Mouse (Mus musculus): Measurements from ENCODE around the gene Gprin1.

Gene Gprin1

GRCm38 (mm10) chr13:54726131-54726530 lies 23.5 kb downstream of the Gprin1 start:
- DNase-seq (ENCODE audit: low spot score in 2 of 2) = no peak

- DNase-seq (ENCODE audit: low spot score in 2 of 2) = no peak
These were observed 26.5 kb downstream of the Gprin1 start for GRCm38 (mm10) chr13:54723143-54723542.

- peak; percentile 28 to 52 for DNase-seq (ENCODE audit: low spot score in 2 of 2)
These were observed 32.8 kb downstream of the Gprin1 start for GRCm38 (mm10) chr13:54716916-54717315.

- no peak for DNase-seq (ENCODE audit: low spot score in 2 of 2)
These were observed 34.7 kb downstream of the Gprin1 start for GRCm38 (mm10) chr13:54714996-54715395.

- DNase-seq (ENCODE audit: low spot score in 2 of 2) = no peak
These were observed 35.3 kb downstream of the Gprin1 start for GRCm38 (mm10) chr13:54714393-54714792.

- DNase-seq (ENCODE audit: low spot score in 2 of 2) = no peak
These were observed 38.8 kb downstream of the Gprin1 start for GRCm38 (mm10) chr13:54710866-54711265.

- DNase-seq (ENCODE audit: low spot score in 2 of 2) = no peak
These were observed 44.8 kb downstream of the Gprin1 start for GRCm38 (mm10) chr13:54704890-54705289.

GRCm38 (mm10) chr13:54702507-54702906 lies 47.2 kb downstream of the Gprin1 start:
- DNase-seq (ENCODE audit: low spot score in 2 of 2) = no peak

- DNase-seq (ENCODE audit: low spot score in 2 of 2) = no peak
These were observed 48.4 kb downstream of the Gprin1 start, which contains the start of gene Cdhr2 for GRCm38 (mm10) chr13:54701243-54701642. Cdhr2 (plus strand) TSS chr13:54701461.

- DNase-seq (ENCODE audit: low spot score in 2 of 2) = no peak
These were observed 54.0 kb downstream of the Gprin1 start for GRCm38 (mm10) chr13:54695479-54696230.

- peak in 1 of 2 experiments; percentile 82 for DNase-seq (ENCODE audit: low spot score in 2 of 2)
These were observed 55.2 kb downstream of the Gprin1 start for GRCm38 (mm10) chr13:54694348-54695060.

- peak; percentile 89 to 97 for DNase-seq (ENCODE audit: low spot score in 2 of 2)
These were observed 55.9 kb downstream of the Gprin1 start, which contains the start of gene Rnf44 for GRCm38 (mm10) chr13:54693558-54694347. Rnf44 (minus strand) TSS chr13:54693907.

- no peak for DNase-seq (ENCODE audit: low spot score in 2 of 2)
These were observed 56.7 kb downstream of the Gprin1 start for GRCm38 (mm10) chr13:54692711-54693557.

- DNase-seq (ENCODE audit: low spot score in 2 of 2) = no peak
These were observed 57.9 kb downstream of the Gprin1 start for GRCm38 (mm10) chr13:54691737-54692136.

GRCm38 (mm10) chr13:54690151-54690740 lies 59.4 kb downstream of the Gprin1 start:
- no peak for DNase-seq (ENCODE audit: low spot score in 2 of 2)

GRCm38 (mm10) chr13:54687575-54688424 lies 61.9 kb downstream of the Gprin1 start:
- DNase-seq (ENCODE audit: low spot score in 2 of 2) = peak; percentile 90 to 95

- DNase-seq (ENCODE audit: low spot score in 2 of 2) = peak; percentile 52 to 56
These were observed 62.6 kb downstream of the Gprin1 start for GRCm38 (mm10) chr13:54687096-54687495.
